ENCODE assay signal across 8 mouse cellular contexts in genomic region chr4:154171151-154171930, GRCm38 (mm10). TPM values are rescaled to one million over a fixed set of nuclear protein-coding genes. Genes with fewer than 3 reads are reported as not detected.
DNase-seq lines count a peak whose midpoint lies in the region; ATAC-seq lines count a peak whose summit lies in the region.

No protein-coding gene starts in this region.

- peak; percentile 16 for DNase-seq in cerebellum, adult 11-12 months
- DNase-seq in cerebellum, adult 11 months, result no peak
- DNase-seq in embryonic facial prominence, embryonic 14.5 days (ENCODE audit: low spot score), result peak; percentile 75
- peak; percentile 54 for DNase-seq in midbrain, embryonic 14.5 days
- DNase-seq in thymus, postnatal 25 days, result no peak
- DNase-seq in frontal cortex, postnatal 36 days (ENCODE audit: low spot score in 2 of 2), result no peak

- no peaks in the 10 kb centered on the region for H3K9me3 ChIP-seq in embryonic facial prominence, embryonic 14.5 days (ENCODE audit: control insufficient read depth, low read length)
- no peaks in the 10 kb centered on the region for H3K9me3 ChIP-seq in intestine, embryonic 15.5 days
- no peaks in the 10 kb centered on the region for H3K9me3 ChIP-seq in midbrain, embryonic 14.5 days (ENCODE audit: control insufficient read depth, low read length)

- peak overlapping the region; percentile 64 for H3K4me3 ChIP-seq in embryonic facial prominence, embryonic 14.5 days (ENCODE audit: low read depth, low read length)
- peak overlapping the region; percentile 52 for H3K4me3 ChIP-seq in intestine, embryonic 15.5 days (replicated peaks)
- peak overlapping the region; percentile 49 for H3K4me3 ChIP-seq in midbrain, embryonic 14.5 days (replicated peaks; ENCODE audit: low read depth, low read length)

- peak overlapping the region; percentile 95 for H3K4me2 ChIP-seq in embryonic facial prominence, embryonic 14.5 days (ENCODE audit: low read depth, low read length)
- peak overlapping the region; percentile 89 for H3K4me2 ChIP-seq in intestine, embryonic 15.5 days (replicated peaks)
- peak overlapping the region; percentile 93 for H3K4me2 ChIP-seq in midbrain, embryonic 14.5 days (ENCODE audit: low read length)

- peaks cover 10% of the 10 kb centered on the region; the same call in 1 of the 2 replicates for H3K27me3 ChIP-seq in embryonic facial prominence, embryonic 14.5 days (replicated peaks; ENCODE audit: control insufficient read depth, insufficient read depth, low read length)
- H3K27me3 ChIP-seq in intestine, embryonic 15.5 days (replicated peaks), result peaks cover 59% of the 10 kb centered on the region
- peaks cover 31% of the 10 kb centered on the region for H3K27me3 ChIP-seq in midbrain, embryonic 14.5 days (ENCODE audit: control insufficient read depth, insufficient read depth, low read length)

- peaks cover 20% of the 10 kb centered on the region for H3K4me1 ChIP-seq in embryonic facial prominence, embryonic 14.5 days (ENCODE audit: control insufficient read depth, insufficient read depth, low read length)
- H3K4me1 ChIP-seq in intestine, embryonic 15.5 days (replicated peaks), result peaks cover 23% of the 10 kb centered on the region
- H3K4me1 ChIP-seq in midbrain, embryonic 14.5 days (ENCODE audit: control insufficient read depth, insufficient read depth, low read length), result peaks cover 13% of the 10 kb centered on the region

- H3K27ac ChIP-seq in embryonic facial prominence, embryonic 14.5 days (replicated peaks; ENCODE audit: low read depth, low read length), result peak overlapping the region; percentile 12; the same call in 1 of the 2 replicates
- no peak overlapping the region for H3K27ac ChIP-seq in intestine, embryonic 15.5 days
- no peak overlapping the region for H3K27ac ChIP-seq in midbrain, embryonic 14.5 days (replicated peaks; ENCODE audit: low read depth, low read length)

- 1% methylated on average over 34 of the region's 37 CpGs for WGBS in embryonic facial prominence, embryonic 14.5 days
- WGBS in intestine, embryonic 15.5 days, result 3% methylated on average over 37 of the region's 37 CpGs
- WGBS in midbrain, embryonic 14.5 days, result under 1% methylated on average over 36 of the region's 37 CpGs

- H3K9ac ChIP-seq in embryonic facial prominence, embryonic 14.5 days (ENCODE audit: low read depth, low read length), result peak overlapping the region; percentile 65
- peak overlapping the region; percentile 37 for H3K9ac ChIP-seq in intestine, embryonic 15.5 days
- H3K9ac ChIP-seq in midbrain, embryonic 14.5 days (replicated peaks; ENCODE audit: low read length), result peak overlapping the region; percentile 49

- peak; percentile 53 for ATAC-seq in embryonic facial prominence, embryonic 14.5 days (ENCODE audit: low read depth)
- 0 out of 2 replicates have a peak, but pooled peaks have one; percentile 22 for ATAC-seq in intestine, embryonic 15.5 days
- ATAC-seq in midbrain, embryonic 14.5 days (ENCODE audit: low FRiP score, low TSS enrichment), result 0 out of 2 replicates have a peak, but pooled peaks have one; percentile 19
- ATAC-seq in erythroblast, adult 5-6 weeks (replicated peaks; ENCODE audit: low FRiP score, poor library complexity, severe bottlenecking), result no peak

- H3K36me3 ChIP-seq in embryonic facial prominence, embryonic 14.5 days (ENCODE audit: control insufficient read depth, insufficient read depth, low read length), result no peaks in the 10 kb centered on the region
- no peaks in the 10 kb centered on the region for H3K36me3 ChIP-seq in intestine, embryonic 15.5 days
- no peaks in the 10 kb centered on the region for H3K36me3 ChIP-seq in midbrain, embryonic 14.5 days (ENCODE audit: control insufficient read depth, insufficient read depth, low read length)

RNA-seq across cellular contexts. Expression of gene Megf6, which starts 0.8 kb away (rescaled TPM):
- polyA plus RNA-seq in embryonic facial prominence, embryonic 14.5 days (2014; fragmentation: Nextera tagmentation; extraction: Ambion mirVana), result 91.2 and 97.2 TPM in 2 replicates
- 13.1 and 14.2 TPM in 2 replicates for polyA plus RNA-seq in intestine, embryonic 15.5 days (2015; fragmentation: Nextera tagmentation; extraction: Ambion mirVana)
- 6.9 and 8.4 TPM in 2 replicates for polyA plus RNA-seq in midbrain, embryonic 14.5 days (2014; fragmentation: Nextera tagmentation; extraction: Ambion mirVana)
- 1.0 TPM in 1 of 2 replicates, not detected in the other for total RNA-seq in erythroblast, adult 5-6 weeks (2015; ENCODE audit: low replicate concordance)
- not detected in 2 replicates for total RNA-seq in erythroblast, adult 5-6 weeks (2017; ENCODE audit: low replicate concordance)

RNA-seq across cellular contexts. Expression of gene Tprgl, which starts 10.9 kb away (rescaled TPM):
- 148 and 155 TPM in 2 replicates for polyA plus RNA-seq in embryonic facial prominence, embryonic 14.5 days (2014; fragmentation: Nextera tagmentation; extraction: Ambion mirVana)
- 102 and 110 TPM in 2 replicates for polyA plus RNA-seq in intestine, embryonic 15.5 days (2015; fragmentation: Nextera tagmentation; extraction: Ambion mirVana)
- polyA plus RNA-seq in midbrain, embryonic 14.5 days (2014; fragmentation: Nextera tagmentation; extraction: Ambion mirVana), result 203 and 208 TPM in 2 replicates
- 75.2 and 117 TPM in 2 replicates for total RNA-seq in erythroblast, adult 5-6 weeks (2015; ENCODE audit: low replicate concordance)
- total RNA-seq in erythroblast, adult 5-6 weeks (2017; ENCODE audit: low replicate concordance), result 104 and 115 TPM in 2 replicates

RNA-seq across cellular contexts. Expression of gene Wrap73, which starts 29.2 kb away (rescaled TPM):
- polyA plus RNA-seq in embryonic facial prominence, embryonic 14.5 days (2014; fragmentation: Nextera tagmentation; extraction: Ambion mirVana), result 36.8 and 43.2 TPM in 2 replicates
- 28.9 and 31.2 TPM in 2 replicates for polyA plus RNA-seq in intestine, embryonic 15.5 days (2015; fragmentation: Nextera tagmentation; extraction: Ambion mirVana)
- polyA plus RNA-seq in midbrain, embryonic 14.5 days (2014; fragmentation: Nextera tagmentation; extraction: Ambion mirVana), result 43.2 and 45.6 TPM in 2 replicates
- 1.5 and 2.3 TPM in 2 replicates for total RNA-seq in erythroblast, adult 5-6 weeks (2015; ENCODE audit: low replicate concordance)
- 2.6 and 4.5 TPM in 2 replicates for total RNA-seq in erythroblast, adult 5-6 weeks (2017; ENCODE audit: low replicate concordance)

RNA-seq across cellular contexts. Expression of gene Trp73, which starts 31.3 kb away (rescaled TPM):
- polyA plus RNA-seq in embryonic facial prominence, embryonic 14.5 days (2014; fragmentation: Nextera tagmentation; extraction: Ambion mirVana), result 3.5 and 3.8 TPM in 2 replicates
- polyA plus RNA-seq in intestine, embryonic 15.5 days (2015; fragmentation: Nextera tagmentation; extraction: Ambion mirVana), result 0.13 and 0.33 TPM in 2 replicates
- polyA plus RNA-seq in midbrain, embryonic 14.5 days (2014; fragmentation: Nextera tagmentation; extraction: Ambion mirVana), result 0.20 and 0.59 TPM in 2 replicates
- total RNA-seq in erythroblast, adult 5-6 weeks (2015; ENCODE audit: low replicate concordance), result not detected in 2 replicates
- total RNA-seq in erythroblast, adult 5-6 weeks (2017; ENCODE audit: low replicate concordance), result not detected in 2 replicates

Comparison
In these comparisons a context has a peak if more than half of its experiments do, and no peak if none do; other contexts are left out.
1. DNase-seq: peak in cerebellum, adult 11-12 months (single experiment), embryonic facial prominence, embryonic 14.5 days (single experiment) and midbrain, embryonic 14.5 days (single experiment); none in cerebellum, adult 11 months (single experiment), thymus, postnatal 25 days (single experiment) and frontal cortex, postnatal 36 days (0 of 2).
2. Peak in every context shown above with its lines, with median percentiles within 50 percentile points of each other: H3K4me2 ChIP-seq, H3K4me3 ChIP-seq and H3K9ac ChIP-seq.